Comparison of ENCODE assay signal across 11 mouse cellular contexts in genomic region chr4:84672181-84672791, GRCm38 (mm10). TPM values are rescaled to one million over a fixed set of nuclear protein-coding genes. Genes with fewer than 3 reads are reported as not detected.
DNase-seq lines count a peak whose midpoint lies in the region; ATAC-seq lines count a peak whose summit lies in the region.
"Had no signal": no experiment of that assay in that cellular context is flagged by ENCODE, and none has a peak within 500 bp of the region (broad histone marks: within the 10 kb centered on the region; RNA-seq: fewer than 3 reads in every experiment).

No protein-coding gene starts in this region.

- no peak overlapping the region for H3K4me3 ChIP-seq in forebrain, embryonic 14.5 days (ENCODE audit: low read depth, low read length)
- no peak overlapping the region for H3K4me3 ChIP-seq in forebrain, embryonic 10.5 days
- no peak overlapping the region for H3K4me3 ChIP-seq in hindbrain, embryonic 13.5 days
- H3K4me3 ChIP-seq in midbrain, embryonic 12.5 days, result no peak overlapping the region
- H3K4me3 ChIP-seq: lung, embryonic 15.5 days had no signal

- peaks cover 58% of the 10 kb centered on the region for H3K27me3 ChIP-seq in forebrain, embryonic 14.5 days (replicated peaks; ENCODE audit: control insufficient read depth, insufficient read depth, low read length)
- peaks cover 83% of the 10 kb centered on the region for H3K27me3 ChIP-seq in forebrain, embryonic 10.5 days (ENCODE audit: poor library complexity, severe bottlenecking)
- H3K27me3 ChIP-seq in hindbrain, embryonic 13.5 days, result peaks cover 80% of the 10 kb centered on the region
- H3K27me3 ChIP-seq in midbrain, embryonic 12.5 days, result peaks cover 72% of the 10 kb centered on the region

- H3K4me1 ChIP-seq in forebrain, embryonic 14.5 days (ENCODE audit: control insufficient read depth, insufficient read depth, low read length), result peaks cover 13% of the 10 kb centered on the region; the same call in 1 of the 2 replicates
- H3K4me1 ChIP-seq in forebrain, embryonic 10.5 days, result peaks cover 43% of the 10 kb centered on the region
- peaks cover 28% of the 10 kb centered on the region for H3K4me1 ChIP-seq in hindbrain, embryonic 13.5 days (replicated peaks)
- peaks cover 30% of the 10 kb centered on the region for H3K4me1 ChIP-seq in midbrain, embryonic 12.5 days

- WGBS in forebrain, embryonic 14.5 days, result 34% methylated on average over 14 of the region's 14 CpGs
- WGBS in forebrain, embryonic 10.5 days, result 30% methylated on average over 14 of the region's 14 CpGs
- WGBS in hindbrain, embryonic 13.5 days, result 18% methylated on average over 14 of the region's 14 CpGs
- WGBS in midbrain, embryonic 12.5 days, result 12% methylated on average over 14 of the region's 14 CpGs

- H3K9me3 ChIP-seq in forebrain, embryonic 14.5 days (replicated peaks; ENCODE audit: control insufficient read depth, low read length), result no peaks in the 10 kb centered on the region
- H3K9me3 ChIP-seq in forebrain, embryonic 10.5 days, result no peaks in the 10 kb centered on the region
- H3K9me3 ChIP-seq in hindbrain, embryonic 13.5 days, result no peaks in the 10 kb centered on the region
- no peaks in the 10 kb centered on the region for H3K9me3 ChIP-seq in midbrain, embryonic 12.5 days
- H3K9me3 ChIP-seq: lung, embryonic 15.5 days had no signal

- no peak overlapping the region for H3K4me2 ChIP-seq in forebrain, embryonic 14.5 days (ENCODE audit: low read length)
- H3K4me2 ChIP-seq in hindbrain, embryonic 13.5 days, result peak overlapping the region; percentile 21
- peak overlapping the region; percentile 97; the same call in 1 of the 2 replicates for H3K4me2 ChIP-seq in midbrain, embryonic 12.5 days (replicated peaks)
- H3K4me2 ChIP-seq: lung, embryonic 15.5 days had no signal

- no peaks in the 10 kb centered on the region for H3K36me3 ChIP-seq in forebrain, embryonic 14.5 days (ENCODE audit: control insufficient read depth, insufficient read depth, low read length)
- no peaks in the 10 kb centered on the region for H3K36me3 ChIP-seq in forebrain, embryonic 10.5 days (replicated peaks)
- no peaks in the 10 kb centered on the region for H3K36me3 ChIP-seq in hindbrain, embryonic 13.5 days
- H3K36me3 ChIP-seq in midbrain, embryonic 12.5 days, result no peaks in the 10 kb centered on the region
- H3K36me3 ChIP-seq: lung, embryonic 15.5 days had no signal

- no peak overlapping the region for H3K9ac ChIP-seq in forebrain, embryonic 14.5 days (ENCODE audit: low read length)
- no peak overlapping the region for H3K9ac ChIP-seq in hindbrain, embryonic 13.5 days
- H3K9ac ChIP-seq in midbrain, embryonic 12.5 days (replicated peaks), result no peak overlapping the region
- H3K9ac ChIP-seq: lung, embryonic 15.5 days had no signal

- DNase-seq in forebrain, embryonic 14.5 days (ENCODE audit: low spot score), result peak; percentile 33
- no peak for DNase-seq in forebrain, embryonic 10.5 days (ENCODE audit: extremely low spot score, low spot score)
- DNase-seq in 3T3-L1 (ENCODE audit: low read depth, low spot score), result peak; percentile 43
- DNase-seq in thymus, adult 18-20 months, result no peak
- no peak for DNase-seq in right cerebral cortex, postnatal 36 days (ENCODE audit: low spot score in 2 of 2)
- DNase-seq in heart, adult 8-10 months (ENCODE audit: low spot score), result no peak
- DNase-seq: right cerebral cortex, adult 18-20 months had no signal

- no peak overlapping the region for H3K27ac ChIP-seq in forebrain, embryonic 14.5 days (ENCODE audit: low read depth, low read length)
- H3K27ac ChIP-seq in forebrain, embryonic 10.5 days, result no peak overlapping the region
- H3K27ac ChIP-seq in hindbrain, embryonic 13.5 days, result no peak overlapping the region
- 0 out of 2 replicates have a peak overlapping the region, but pooled peaks have one; percentile 10 for H3K27ac ChIP-seq in midbrain, embryonic 12.5 days (replicated peaks)
- H3K27ac ChIP-seq: lung, embryonic 15.5 days had no signal

- no peak for ATAC-seq in forebrain, embryonic 14.5 days
- ATAC-seq in hindbrain, embryonic 13.5 days (ENCODE audit: low FRiP score), result no peak
- no peak for ATAC-seq in midbrain, embryonic 12.5 days (ENCODE audit: low FRiP score, low read depth)
- ATAC-seq: forebrain, embryonic 16.5 days had no signal

RNA-seq across cellular contexts. Expression of gene Bnc2, which starts 2.8 kb away (rescaled TPM):
- polyA plus RNA-seq in forebrain, embryonic 14.5 days (2014; fragmentation: Nextera tagmentation; extraction: Ambion mirVana), result 1.9 and 2.0 TPM in 2 replicates
- polyA plus RNA-seq in forebrain, embryonic 10.5 days (2016; fragmentation: Nextera tagmentation; extraction: Ambion mirVana), result 4.2 and 4.7 TPM in 2 replicates
- 11.0 and 15.6 TPM in 2 replicates for polyA plus RNA-seq in hindbrain, embryonic 13.5 days (2015; fragmentation: Nextera tagmentation; extraction: Ambion mirVana)
- polyA plus RNA-seq in midbrain, embryonic 12.5 days (2016; fragmentation: Nextera tagmentation; extraction: Ambion mirVana), result 16.6 and 21.7 TPM in 2 replicates
- total RNA-seq in heart, adult 8-10 months (2022), result 1 to 10 TPM; 5.2 to 6.7 (median 5.5) TPM

Comparison
In these comparisons a context has a peak if more than half of its experiments do, and no peak if none do; other contexts are left out.
1. DNase-seq: peak in forebrain, embryonic 14.5 days (single experiment) and 3T3-L1 (single experiment); none in forebrain, embryonic 10.5 days (single experiment), thymus, adult 18-20 months (0 of 2), right cerebral cortex, postnatal 36 days (0 of 2) and heart, adult 8-10 months (single experiment).